Mouse (Mus musculus): ENCODE results near the gene Cdkn1b.

Gene Cdkn1b

DNA sequence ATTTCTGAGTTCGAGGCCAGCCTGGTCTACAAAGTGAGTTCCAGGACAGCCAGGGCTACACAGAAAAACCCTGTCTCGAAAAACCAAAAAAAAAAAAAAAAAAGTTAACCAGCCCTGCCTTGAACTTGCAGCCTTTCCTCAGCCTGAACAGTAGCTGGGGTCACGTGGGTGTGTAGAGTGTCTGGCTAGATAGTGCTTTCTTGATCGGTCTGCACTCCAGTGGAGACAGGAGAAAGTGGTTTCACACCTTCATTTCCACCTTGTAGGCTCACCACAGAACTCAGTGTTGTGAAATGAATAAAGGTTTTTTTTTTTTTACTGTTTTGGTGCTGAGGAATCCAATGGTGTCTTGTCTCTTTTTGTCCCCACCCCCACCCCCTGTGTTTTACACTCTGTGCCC lies 16.8 kb upstream of the Cdkn1b start:
- DNase-seq (ENCODE audit: low read depth): no peak

DNA sequence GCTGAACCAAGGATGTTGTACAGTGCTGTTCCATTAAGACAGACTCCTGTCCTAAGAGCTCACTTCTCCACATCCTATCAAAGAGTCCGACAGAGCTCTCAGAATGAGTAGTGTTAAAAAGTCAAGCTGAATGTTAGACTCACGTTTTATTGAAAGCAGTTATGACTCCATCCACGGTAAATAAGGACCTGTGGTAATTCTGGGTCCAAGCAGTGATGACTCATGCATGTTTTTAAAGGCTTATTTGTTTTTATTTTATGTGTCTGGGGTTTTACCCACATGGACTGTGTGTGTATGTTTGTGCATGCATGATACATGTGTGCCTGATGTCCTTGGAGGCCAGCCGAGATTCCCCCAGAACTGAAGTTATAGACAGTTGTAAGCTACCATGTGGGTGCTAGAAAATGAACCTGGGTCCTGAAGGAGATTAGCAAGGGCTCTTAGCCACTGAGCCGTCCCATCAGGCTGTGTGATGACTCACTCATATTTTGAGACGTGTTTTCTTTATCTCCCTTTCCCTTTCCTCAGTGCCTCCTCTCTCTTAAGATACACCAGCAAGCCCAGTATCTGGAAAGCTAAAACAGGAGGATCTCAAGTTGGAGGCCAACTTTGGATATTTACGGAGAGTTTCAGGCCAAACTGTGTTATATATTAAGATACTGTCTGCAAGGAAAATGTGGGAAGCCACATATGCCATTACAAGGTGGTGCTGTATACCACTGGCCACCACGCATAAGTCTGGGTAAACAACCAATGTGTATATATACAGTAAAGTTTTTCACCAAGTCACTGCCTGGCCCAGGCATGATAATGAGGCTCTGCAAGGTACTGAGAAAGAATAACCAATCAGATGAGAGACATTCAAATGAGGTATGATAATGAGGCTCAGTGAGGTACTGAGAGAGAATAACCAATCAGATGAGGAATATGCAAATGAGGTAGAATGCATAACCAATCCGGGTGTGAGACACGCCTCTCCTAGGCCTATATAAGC lies 16.0 kb upstream of the Cdkn1b start:
- peak; percentile 61 for DNase-seq (ENCODE audit: low read depth)

DNA sequence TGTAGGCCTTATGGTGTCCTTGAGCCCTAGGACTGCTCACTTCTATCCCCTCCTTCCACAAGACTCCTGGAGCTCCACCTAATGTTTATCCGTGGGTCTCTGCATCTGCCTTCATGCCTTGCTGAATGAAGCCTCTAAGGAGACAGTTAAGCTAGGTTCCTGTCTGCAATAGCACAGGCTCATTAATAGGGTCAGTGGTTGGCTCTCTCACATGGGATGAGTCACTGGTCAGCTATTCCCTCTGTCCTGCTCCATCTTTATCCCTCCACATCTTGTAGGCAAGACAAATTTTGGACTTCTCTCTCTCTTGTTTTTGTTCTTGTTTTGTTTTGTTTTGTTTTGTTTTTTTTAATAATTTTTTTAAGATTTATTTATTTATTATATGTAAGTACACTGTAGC lies 14.4 kb upstream of the Cdkn1b start:
- peak; percentile 76 for DNase-seq (ENCODE audit: low read depth)

DNA sequence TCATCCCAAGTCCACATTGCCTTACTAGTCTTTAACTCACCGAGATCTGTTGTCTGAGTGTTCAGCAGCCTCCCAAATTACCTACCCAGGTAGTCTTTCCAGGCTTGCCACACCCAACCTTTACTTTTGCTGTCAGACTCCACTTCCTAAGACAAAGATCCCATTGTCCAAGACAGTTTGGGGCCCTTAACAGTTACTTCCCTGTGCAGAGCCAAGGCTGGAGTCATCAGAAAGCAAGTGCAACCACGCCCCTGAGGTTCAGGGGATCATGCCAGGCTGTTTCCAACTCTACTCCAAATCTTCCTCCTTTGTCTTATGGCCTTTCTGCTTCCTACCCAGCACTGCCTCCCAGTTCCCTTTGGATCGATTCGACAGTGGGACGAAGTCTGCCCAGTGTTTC lies 5.7 kb upstream of the Cdkn1b start:
- DNase-seq (ENCODE audit: low read depth): no peak

DNA sequence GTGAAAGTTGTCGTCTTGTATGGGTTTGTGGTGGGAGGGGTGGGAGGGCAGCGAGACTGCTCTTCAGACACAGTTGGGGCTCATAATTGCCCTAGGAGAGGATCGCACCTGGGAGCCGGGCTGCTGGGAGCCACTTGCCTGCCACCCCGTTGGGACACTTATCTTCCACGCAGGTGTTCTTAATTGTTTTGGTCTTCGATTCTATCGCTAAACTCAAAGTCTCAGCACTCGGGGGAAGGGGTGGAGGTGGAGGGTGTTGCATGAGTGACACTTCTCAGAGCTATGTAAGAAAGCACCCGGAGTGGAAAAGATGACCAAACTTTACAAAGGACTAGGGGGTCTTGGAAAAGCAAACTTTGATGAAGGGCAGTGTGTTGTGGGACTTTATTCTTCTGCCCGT lies 3.6 kb upstream of the Cdkn1b start:
- peak; percentile 45 for DNase-seq (ENCODE audit: low read depth)

DNA sequence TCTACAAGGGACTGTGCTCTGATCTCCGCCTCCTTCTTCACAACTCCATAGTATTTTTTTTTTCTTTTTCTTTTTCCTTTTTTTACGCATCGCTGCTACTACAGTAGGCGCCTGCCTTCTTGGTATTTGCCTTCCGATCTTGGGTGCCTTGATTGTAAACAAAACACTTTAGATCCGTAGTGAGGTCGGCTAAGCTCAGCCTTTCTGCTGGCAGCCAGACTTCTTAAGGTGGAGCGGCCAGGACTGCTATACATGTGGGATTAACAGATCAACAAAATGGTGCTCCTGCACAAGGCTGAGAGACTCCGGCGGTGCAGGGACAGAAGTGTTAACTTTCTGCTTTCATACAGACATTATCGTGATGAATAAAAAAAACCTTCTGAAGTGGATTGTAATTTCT lies 3.1 kb upstream of the Cdkn1b start:
- peak; percentile 76 for DNase-seq (ENCODE audit: low read depth)

DNA sequence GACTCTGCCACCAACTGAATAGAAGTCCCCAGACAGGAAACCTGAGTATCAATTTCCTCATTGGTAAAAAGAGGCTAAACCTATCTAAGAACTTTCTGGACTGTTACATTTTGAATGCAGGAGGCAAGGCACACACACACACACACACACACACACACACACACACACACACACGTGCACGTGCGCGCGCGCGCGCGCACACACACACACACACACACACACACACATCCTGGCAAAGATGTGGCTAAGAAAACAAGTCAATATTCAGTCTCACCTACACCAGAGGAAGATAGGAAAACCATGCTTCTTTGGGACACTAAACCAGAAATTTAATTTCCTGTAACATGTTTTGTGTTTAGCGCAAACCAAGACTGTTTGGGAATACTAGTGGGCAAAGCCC lies 1.4 kb upstream of the Cdkn1b start:
- no peak for DNase-seq (ENCODE audit: low read depth)

DNA sequence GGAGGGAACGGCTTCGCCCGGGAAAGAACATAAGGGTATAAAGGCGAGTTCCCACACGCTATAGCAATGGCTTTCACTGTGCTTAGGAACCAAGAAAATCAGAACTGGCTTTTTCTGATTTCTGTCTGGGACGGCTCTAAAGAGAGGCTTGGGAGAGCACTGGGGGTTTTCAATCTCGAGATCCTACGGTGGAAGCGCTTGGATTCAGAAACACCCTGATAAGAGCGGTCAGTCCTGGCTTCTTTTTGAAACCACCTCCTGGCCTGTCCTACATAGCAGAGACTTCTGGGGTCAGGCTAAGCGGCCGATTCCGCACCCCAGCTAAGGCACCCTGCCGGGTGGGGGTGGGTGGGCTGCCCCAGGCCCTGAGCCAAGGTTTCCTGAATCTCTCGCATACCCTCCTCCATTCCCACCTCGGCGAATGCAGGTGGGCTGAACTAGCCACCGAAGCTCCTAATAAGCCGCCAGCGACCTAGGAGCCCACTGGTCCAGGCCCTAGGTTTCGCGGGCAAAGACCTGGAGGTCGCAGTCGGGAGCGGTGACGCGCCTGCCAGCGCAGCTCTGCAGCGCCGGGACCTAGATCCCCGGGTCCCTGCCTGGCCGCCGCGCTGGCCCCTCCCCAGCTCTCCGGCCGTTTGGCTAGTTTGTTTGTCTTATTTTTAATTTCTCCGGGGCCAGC lies 551 bp upstream of the Cdkn1b start:
- DNase-seq (ENCODE audit: low read depth): peak; percentile 59

DNA sequence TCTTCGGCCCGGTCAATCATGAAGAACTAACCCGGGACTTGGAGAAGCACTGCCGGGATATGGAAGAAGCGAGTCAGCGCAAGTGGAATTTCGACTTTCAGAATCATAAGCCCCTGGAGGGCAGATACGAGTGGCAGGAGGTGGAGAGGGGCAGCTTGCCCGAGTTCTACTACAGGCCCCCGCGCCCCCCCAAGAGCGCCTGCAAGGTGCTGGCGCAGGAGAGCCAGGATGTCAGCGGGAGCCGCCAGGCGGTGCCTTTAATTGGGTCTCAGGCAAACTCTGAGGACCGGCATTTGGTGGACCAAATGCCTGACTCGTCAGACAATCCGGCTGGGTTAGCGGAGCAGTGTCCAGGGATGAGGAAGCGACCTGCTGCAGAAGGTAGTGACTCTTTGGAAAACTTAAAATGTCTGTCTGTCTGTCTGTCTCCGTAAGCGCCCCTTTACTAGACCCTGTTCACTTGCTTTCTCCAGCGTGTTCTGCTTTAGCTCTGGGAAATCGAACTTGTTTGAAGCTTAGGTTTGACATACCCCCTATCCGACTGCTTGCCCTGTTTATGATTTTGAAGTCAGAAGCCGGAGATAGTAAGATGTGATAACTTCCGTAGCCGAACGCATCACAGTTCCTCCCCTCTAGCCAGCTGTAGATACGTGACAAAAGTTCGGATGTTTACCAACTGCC lies 953 bp downstream of the Cdkn1b start:
- peak; percentile 68 for DNase-seq (ENCODE audit: low read depth)

DNA sequence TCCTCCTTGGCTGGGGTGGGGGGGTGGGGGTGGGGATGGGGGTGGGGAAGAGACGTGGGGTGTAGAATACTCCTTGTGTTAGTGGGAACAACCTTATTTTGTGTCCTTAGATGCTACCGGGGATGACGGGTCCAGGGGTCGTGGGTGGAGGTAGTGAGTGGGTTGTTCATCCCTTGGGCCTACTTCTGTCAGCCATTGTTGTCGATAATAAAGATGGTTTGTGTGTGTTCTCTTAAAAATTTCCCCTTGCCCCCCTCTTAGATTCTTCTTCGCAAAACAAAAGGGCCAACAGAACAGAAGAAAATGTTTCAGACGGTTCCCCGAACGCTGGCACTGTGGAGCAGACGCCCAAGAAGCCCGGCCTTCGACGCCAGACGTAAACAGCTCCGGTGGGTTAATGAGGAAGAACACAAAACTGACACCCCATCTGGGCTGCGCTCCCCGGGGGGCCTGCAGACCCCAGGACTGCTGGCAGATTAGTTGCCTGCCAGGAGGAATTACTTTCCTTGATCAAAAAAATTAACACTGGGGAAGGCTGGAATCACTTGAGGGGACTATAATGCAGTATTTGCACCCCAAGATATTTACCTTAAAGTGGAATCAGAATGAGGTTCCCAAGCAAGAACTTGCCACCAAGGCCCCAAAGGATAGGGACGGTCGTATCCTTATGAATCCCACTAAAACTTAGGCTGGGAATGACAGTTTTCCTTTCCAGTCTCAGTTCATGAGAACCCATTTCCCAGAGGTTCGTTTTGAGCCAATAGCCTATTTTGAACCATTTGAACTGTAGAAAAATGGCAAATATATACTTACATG lies 1.7 kb downstream of the Cdkn1b start:
- peak; percentile 45 for DNase-seq (ENCODE audit: low read depth)

DNA sequence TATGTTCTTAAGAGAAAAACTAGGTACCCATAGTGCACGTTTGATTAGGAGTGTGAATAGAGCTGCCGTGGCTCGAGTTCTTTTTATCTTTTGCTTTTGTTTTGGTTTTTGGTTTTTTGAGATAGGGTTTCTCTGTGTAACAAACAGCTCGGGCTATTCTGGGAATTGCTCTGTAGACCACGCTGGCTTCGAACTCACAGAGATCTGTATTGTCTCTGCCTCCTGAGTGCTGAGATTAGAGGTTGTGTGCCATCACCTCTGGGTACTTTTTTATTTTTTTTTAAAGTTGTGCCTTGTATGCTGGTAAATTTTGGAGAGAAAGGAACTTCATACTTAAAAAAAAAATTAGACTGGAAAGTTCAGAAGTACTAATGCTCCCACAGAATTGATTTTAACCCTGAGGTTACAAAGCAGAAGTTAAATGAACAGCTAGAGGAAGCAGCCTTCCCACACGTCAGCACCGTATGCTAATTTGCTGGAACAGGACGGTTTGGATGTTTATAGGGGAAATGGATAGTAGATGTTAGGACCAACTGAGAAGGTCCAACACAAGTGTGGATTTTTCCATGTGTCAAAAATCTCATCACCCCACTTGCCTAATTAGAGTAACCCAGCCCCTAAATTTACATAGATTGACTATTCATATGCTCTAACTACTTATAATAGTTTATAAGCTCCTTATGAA lies 2.5 kb downstream of the Cdkn1b start:
- DNase-seq (ENCODE audit: low read depth): peak; percentile 39

DNA sequence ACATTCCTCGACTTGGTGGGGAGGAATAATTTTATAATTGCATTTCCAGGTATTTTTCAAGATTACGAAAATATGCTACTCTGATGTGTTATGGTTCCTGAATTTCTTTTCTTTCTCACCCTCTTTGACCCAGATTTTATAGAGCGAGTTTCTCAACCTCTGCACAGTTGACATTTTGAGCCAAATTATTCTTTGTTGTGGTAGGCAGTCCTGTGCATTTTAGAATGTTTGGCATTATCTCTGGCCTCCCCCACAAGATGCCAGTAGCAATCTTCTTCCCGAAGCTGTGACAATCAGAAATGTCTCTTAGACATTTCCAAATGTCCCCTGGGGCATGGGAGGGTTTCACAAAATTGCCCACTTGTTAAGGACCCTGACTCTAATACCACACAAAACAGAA lies 3.5 kb downstream of the Cdkn1b start:
- peak; percentile 28 for DNase-seq (ENCODE audit: low read depth)

DNA sequence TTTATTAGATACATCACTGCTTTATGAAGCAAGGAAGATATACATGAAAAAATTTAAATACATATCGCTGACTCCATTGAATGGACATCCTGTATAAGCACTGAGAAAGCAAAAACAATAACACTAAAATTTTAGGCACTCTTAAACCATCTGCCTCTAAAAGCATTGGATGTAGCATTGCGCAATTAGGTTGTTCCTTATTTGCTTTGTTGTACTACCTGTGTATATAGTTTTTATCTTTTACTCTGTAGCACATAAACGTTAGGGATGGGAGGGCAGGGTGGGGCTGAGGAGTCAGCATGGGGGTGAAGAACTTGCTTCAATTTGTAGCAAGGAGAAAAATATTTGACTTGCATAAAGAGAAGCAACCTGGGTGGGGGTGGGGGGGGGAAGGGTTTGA lies 4.1 kb downstream of the Cdkn1b start:
- DNase-seq (ENCODE audit: low read depth): peak; percentile 52

DNA sequence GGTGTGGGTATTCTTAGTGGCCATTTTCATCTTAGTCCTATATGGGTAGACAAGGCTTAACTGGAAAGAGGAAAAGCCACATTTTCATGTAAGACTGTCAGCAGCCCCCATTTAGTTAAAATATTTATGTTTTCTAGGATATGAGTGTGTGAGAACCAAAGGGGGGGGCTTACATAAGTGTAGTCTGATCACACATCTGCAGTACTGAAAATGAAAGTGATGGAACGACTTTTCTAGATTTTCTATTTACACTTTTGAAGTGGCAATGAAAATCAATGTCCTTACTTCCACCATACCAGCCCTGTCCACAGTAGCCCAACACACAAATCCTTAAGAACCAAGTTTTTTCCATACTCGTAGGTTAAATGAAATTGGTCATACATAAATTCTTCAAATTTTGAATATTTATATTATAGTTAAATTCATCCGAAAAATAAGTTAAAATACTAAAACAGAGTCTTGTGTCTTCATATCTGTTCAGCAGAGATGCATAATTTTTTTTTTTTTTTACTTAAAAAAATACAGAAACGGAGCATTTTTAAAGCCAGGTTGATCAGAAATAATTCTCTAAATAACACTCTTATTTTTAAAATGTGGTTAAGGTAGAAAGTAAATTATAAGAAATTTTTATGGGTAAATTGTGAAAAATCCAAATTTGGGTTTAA lies 5.6 kb downstream of the Cdkn1b start:
- peak; percentile 58 for DNase-seq (ENCODE audit: low read depth)

DNA sequence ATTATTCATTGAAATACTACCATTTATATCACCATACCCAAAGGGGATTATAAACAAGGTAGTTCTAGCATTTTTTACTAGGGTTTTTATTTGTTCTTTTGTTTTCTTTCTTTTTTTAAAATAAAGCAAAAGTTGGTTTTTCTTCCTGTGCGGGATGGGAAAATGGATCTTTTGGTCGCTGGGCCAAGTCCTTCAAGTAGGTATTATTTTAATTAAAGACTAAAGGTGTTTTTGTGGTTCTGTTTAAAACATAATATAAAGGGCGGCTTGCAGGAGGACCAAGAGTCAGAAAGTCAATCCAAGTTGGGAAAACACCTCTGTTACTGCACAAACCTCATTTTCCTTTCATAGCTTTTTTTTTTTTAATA lies 6.1 kb downstream of the Cdkn1b start:
- peak; percentile 51 for DNase-seq (ENCODE audit: low read depth)

DNA sequence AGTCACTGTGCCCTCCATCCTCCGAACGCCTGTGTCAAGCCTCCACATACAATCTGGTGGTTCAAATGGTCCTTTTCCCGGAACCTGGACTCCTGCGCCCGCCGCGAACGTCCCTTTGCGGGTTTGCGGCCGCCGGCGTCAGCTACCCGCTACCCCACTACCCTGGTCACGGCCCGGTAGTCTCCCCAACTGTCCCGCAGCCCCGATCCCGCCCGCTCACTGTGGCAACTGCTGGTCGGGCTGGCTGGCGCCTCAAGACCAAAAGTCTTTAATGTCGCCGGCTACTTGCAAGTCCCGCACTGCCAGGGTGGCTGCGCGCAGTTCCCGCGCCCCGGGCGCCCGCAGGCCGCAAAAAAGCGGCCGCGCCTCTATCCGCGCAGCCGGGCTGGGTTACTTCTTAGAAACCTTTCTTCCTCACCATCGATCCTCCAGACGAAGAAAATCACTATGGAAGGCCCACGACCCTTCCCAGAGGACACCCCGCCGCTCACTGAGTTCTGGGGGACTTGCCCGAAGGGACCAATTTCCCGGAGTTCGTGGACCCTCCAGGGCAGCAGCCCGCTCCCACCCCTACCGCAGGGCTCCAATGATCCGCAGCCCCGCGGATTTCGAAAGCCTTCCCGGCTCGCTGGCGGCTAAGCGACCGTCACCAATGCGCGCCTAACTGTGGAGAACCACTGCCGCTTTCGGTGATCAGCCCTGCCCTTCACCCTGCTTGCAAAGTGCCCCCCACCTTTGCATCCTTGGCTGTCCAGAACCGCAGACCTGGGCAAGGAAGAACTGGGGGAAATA lies 6.8 kb downstream of the Cdkn1b start:
- DNase-seq (ENCODE audit: low read depth): peak; percentile 70

DNA sequence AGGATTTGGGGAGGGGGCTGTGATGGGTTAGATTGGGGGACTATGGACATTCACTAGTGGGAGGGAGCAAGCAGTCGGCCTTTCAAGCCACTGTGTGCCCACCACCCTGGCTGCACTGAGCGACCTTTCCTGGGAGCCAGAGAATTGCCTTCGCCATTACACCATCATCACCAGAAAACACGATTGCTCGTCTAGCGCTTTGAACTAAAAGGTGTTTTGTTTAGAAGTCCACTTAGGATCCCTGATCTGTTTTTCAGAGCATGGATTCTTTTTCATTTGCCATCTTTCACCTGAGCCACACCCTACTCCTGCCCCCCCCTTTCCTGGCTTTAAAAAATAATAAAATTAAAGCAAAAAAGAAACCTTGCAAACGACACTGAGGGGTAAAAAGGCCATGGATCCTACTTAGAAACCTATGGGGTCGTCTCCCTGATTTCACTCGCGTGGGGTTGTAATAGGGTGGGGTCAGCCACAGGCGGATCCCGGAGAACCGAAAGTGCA lies 7.4 kb downstream of the Cdkn1b start:
- DNase-seq (ENCODE audit: low read depth): peak; percentile 56

DNA sequence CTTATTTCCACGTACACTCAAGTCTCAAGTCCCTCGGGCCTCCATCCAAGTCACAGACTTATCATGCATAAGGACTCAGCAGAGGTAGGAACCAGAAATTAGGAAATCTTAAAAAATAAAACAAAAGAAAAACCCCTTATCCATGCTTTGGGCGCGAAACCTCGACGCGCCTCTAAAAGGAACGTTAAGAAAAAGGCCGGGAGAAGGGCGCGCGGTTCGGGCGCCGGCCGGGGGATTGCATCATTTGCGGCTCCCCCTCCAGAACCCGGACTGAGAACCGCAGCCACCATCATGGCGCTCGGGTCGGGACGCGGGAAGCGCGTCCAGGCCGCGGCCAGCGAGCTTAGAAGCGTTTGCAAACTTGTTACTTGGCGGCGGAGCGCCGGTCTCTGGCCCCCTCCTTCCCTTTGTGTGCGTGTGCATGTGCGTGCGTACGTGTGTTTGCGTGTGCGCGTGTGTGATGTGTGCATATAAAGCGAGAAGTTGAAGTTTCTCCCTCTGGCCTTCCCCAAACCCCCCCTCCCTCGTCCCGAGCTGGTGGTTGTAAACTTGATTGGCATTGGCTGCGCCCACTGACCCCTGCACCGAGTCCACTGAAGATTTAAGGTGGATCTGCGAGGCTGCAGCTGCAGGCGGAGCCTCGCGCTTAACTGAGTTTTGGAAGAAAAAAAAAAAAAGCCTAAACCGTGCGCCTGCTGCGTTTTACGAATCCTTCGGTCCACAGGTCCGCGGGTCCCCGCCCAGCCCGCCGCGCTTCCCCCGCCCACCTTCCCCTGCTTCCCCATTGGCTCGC lies 8.1 kb downstream of the Cdkn1b start:
- DNase-seq (ENCODE audit: low read depth): peak; percentile 99

DNA sequence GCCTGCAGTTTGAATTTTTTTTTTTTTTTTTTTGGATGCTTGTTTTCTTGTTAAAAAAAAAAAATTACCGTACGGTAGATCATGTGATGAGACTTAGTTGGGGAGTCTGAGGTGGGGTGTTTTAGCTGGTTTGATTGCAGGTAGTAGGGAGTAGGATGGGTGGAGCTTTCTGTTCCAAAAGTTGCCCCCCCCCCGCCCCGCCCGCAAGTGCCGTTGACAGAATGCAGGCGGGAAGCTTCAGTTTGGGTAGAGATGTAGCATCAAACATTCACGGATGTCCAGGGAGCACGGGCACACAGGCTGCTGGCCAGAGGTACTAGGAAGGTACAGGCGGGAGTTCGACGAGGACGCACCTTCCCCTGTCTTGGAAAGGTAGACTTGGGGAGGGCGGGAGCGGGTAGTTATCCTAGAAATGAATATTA lies 8.7 kb downstream of the Cdkn1b start:
- no peak for DNase-seq (ENCODE audit: low read depth)
